Mouse (Mus musculus) neural tube, embryonic 10.5 days (tissue): ENCODE measurements around the gene Olfr1302.

Experiments
- DNase-seq: peaks from one replicate; pipeline ENCODE4 v3.0.0-alpha.2; 2017; ENCODE audit warnings: low spot score; ENCODE audit errors: extremely low spot score

The Olfr1302 gene

GRCm38 (mm10) chr2:111777129-111777528 lies at the start of gene Olfr1302:
Gene Olfr1302 (plus strand): TSS chr2:111777429.
- no peak for DNase-seq

DNA sequence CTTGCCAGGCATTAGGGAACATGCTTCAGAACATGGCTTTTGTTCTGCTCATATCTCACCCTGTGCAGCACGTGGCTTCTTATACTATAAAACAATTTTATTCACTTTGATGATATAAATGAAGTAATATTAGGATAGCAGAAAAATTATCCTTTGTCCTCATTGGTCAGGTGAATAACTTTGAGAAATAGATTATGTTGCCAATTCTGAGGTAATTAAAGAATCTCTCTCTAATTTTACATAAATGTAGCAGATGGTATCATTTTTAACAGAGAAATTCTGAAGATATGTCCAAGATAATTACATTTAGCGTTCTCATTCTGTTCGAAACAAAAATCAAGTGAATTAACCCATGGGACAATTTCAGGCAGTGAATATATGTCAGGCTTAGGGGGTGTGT lies 26.5 kb upstream of the Olfr1302 start, which contains the start of gene Olfr1301:
TSS of gene Olfr1301 (plus strand) at position 301 of the 400 bp plus-strand sequence.
- DNase-seq, result no peak

DNA sequence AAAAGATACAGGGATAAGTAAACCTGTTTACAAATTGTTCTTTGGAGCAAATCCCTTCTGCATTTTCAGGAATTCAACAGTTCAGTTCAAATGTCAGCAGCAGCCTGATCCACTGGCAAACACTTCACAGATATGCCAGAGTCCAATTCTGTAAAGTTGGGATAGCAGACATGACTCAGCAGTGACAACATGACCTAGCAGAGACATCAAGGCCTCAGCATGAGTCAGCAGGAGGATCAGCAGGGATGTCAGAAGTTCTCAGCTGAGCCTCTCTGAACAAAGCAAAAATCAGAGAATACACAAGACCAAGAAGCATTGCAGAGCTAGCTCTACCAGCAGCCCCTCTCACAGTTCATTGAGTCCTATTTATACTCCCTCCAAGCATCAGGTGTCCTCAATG lies 35.7 kb downstream of the Olfr1302 start:
- no peak for DNase-seq

DNA sequence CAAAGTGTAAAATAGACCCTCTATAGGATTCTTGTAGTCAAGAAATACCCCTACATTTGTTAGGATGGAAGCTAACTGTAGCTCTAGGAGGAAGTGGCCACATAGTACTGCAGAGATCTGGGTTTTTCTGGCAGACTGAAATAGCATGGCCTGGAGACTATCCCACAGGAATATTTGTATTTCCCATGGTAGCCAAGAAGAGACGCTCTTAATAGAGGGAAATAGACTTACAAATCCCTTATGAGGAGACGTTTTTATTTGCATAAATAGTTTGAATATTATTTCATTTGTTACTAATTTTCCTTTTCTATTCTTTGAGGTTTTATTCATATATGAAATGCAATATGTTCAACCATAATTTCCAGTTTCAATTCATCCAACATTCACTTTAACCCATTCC lies 43.0 kb downstream of the Olfr1302 start, which contains the start of gene Olfr1303:
TSS of gene Olfr1303 (minus strand) at position 101 of the 400 bp plus-strand sequence.
- DNase-seq, result no peak
